Mouse (Mus musculus): ENCODE measurements around the gene Pdss1. TPM values are rescaled to one million over a fixed set of nuclear protein-coding genes. Genes with fewer than 3 reads are reported as not detected.

Pdss1 gene
- polyA plus RNA-seq, 1 experiment from 2014 or later: 26.4 TPM

- no peak for ATAC-seq
- H3K9ac ChIP-seq (replicated peaks; ENCODE audit: low read depth, low read length): no peak overlapping the region
- no peaks in the 10 kb centered on the region for H3K36me3 ChIP-seq (ENCODE audit: control insufficient read depth, insufficient read depth)
- no peak overlapping the region for H3K4me2 ChIP-seq (ENCODE audit: low read length)
- H3K4me3 ChIP-seq (replicated peaks; ENCODE audit: low read length): no peak overlapping the region
- H3K27me3 ChIP-seq (replicated peaks; ENCODE audit: control insufficient read depth, insufficient read depth, low read length): no peaks in the 10 kb centered on the region
- no peak overlapping the region for H3K27ac ChIP-seq (ENCODE audit: low read length)
- H3K4me1 ChIP-seq (replicated peaks; ENCODE audit: control insufficient read depth, insufficient read depth, low read length): no peaks in the 10 kb centered on the region
- no peaks in the 10 kb centered on the region for H3K9me3 ChIP-seq (ENCODE audit: control insufficient read depth, low read length)
- 65% methylated on average over 4 of the region's 4 CpGs for WGBS
Measured at GRCm38 (mm10) chr2:22949956-22950355, 54.6 kb downstream of the Pdss1 start.

- H3K4me1 ChIP-seq (replicated peaks; ENCODE audit: control insufficient read depth, insufficient read depth, low read length): no peaks in the 10 kb centered on the region
- no peak overlapping the region for H3K9ac ChIP-seq (replicated peaks; ENCODE audit: low read depth, low read length)
- no peak overlapping the region for H3K4me3 ChIP-seq (replicated peaks; ENCODE audit: low read length)
- H3K9me3 ChIP-seq (ENCODE audit: control insufficient read depth, low read length): no peaks in the 10 kb centered on the region
- H3K27me3 ChIP-seq (replicated peaks; ENCODE audit: control insufficient read depth, insufficient read depth, low read length): no peaks in the 10 kb centered on the region
- 87% methylated on average over 4 of the region's 4 CpGs for WGBS
- H3K36me3 ChIP-seq (ENCODE audit: control insufficient read depth, insufficient read depth): no peaks in the 10 kb centered on the region
- no peak overlapping the region for H3K27ac ChIP-seq (ENCODE audit: low read length)
- ATAC-seq: no peak
- no peak overlapping the region for H3K4me2 ChIP-seq (ENCODE audit: low read length)
Measured at GRCm38 (mm10) chr2:22954278-22954677, 59.0 kb downstream of the Pdss1 start.

GRCm38 (mm10) chr2:22955914-22956313, 60.6 kb downstream of the Pdss1 start:
- no peak overlapping the region for H3K9ac ChIP-seq (replicated peaks; ENCODE audit: low read depth, low read length)
- no peak overlapping the region for H3K4me3 ChIP-seq (replicated peaks; ENCODE audit: low read length)
- no peaks in the 10 kb centered on the region for H3K36me3 ChIP-seq (ENCODE audit: control insufficient read depth, insufficient read depth)
- H3K27ac ChIP-seq (ENCODE audit: low read length): no peak overlapping the region
- H3K9me3 ChIP-seq (ENCODE audit: control insufficient read depth, low read length): no peaks in the 10 kb centered on the region
- H3K27me3 ChIP-seq (replicated peaks; ENCODE audit: control insufficient read depth, insufficient read depth, low read length): no peaks in the 10 kb centered on the region
- 93% methylated on average over 5 of the region's 5 CpGs for WGBS
- ATAC-seq: no peak
- no peaks in the 10 kb centered on the region for H3K4me1 ChIP-seq (replicated peaks; ENCODE audit: control insufficient read depth, insufficient read depth, low read length)
- no peak overlapping the region for H3K4me2 ChIP-seq (ENCODE audit: low read length)

DNA sequence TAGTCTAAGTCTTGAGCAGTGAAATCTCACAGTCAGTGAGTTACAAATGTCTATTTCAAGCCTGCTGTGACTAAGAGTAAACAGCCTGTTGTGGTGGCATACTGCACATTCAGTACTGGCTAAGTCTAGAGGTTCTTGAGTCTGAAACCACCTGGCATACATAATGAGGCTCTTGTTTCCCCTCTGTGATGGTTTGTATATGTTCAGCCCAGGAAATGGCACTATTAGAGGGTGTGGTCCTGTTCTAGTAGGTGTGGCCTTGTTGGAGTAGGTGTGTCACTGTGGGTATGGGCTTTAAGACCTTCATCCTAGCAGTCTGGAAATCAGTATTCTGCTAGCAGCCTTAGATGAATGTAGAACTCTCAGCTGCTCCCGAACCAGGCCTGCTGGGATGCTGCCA, 62.1 kb downstream of the Pdss1 start:
- no peak overlapping the region for H3K4me2 ChIP-seq (ENCODE audit: low read length)
- no peak for ATAC-seq
- 30% methylated on average over 1 of the region's 1 CpGs for WGBS

GRCm38 (mm10) chr2:22961681-22962080, 66.4 kb downstream of the Pdss1 start:
- no peak overlapping the region for H3K27ac ChIP-seq (ENCODE audit: low read length)
- no peaks in the 10 kb centered on the region for H3K27me3 ChIP-seq (replicated peaks; ENCODE audit: control insufficient read depth, insufficient read depth, low read length)
- H3K9me3 ChIP-seq (ENCODE audit: control insufficient read depth, low read length): no peaks in the 10 kb centered on the region
- H3K9ac ChIP-seq (replicated peaks; ENCODE audit: low read depth, low read length): no peak overlapping the region
- H3K4me2 ChIP-seq (ENCODE audit: low read length): no peak overlapping the region
- WGBS: 100% methylated on average over 2 of the region's 2 CpGs
- no peaks in the 10 kb centered on the region for H3K4me1 ChIP-seq (replicated peaks; ENCODE audit: control insufficient read depth, insufficient read depth, low read length)
- no peak for ATAC-seq
- no peaks in the 10 kb centered on the region; the same call in 1 of the 2 replicates for H3K36me3 ChIP-seq (ENCODE audit: control insufficient read depth, insufficient read depth)
- no peak overlapping the region for H3K4me3 ChIP-seq (replicated peaks; ENCODE audit: low read length)

More for the DNA sequence above, 62.1 kb downstream of the Pdss1 start:
- Histone ChIP-seq H3K36me3 (ENCODE audit: control insufficient read depth, insufficient read depth) (no peaks in the 10 kb centered on the region; the same call in 1 of the 2 replicates), H3K9ac (replicated peaks; ENCODE audit: low read depth, low read length) (no peak overlapping the region), H3K27me3 (replicated peaks; ENCODE audit: control insufficient read depth, insufficient read depth, low read length) (no peaks in the 10 kb centered on the region), H3K4me1 (replicated peaks; ENCODE audit: control insufficient read depth, insufficient read depth, low read length) (no peaks in the 10 kb centered on the region), H3K9me3 (ENCODE audit: control insufficient read depth, low read length) (no peaks in the 10 kb centered on the region), H3K27ac (ENCODE audit: low read length) (no peak overlapping the region), H3K4me3 (replicated peaks; ENCODE audit: low read length) (no peak overlapping the region)

- H3K4me2 ChIP-seq (ENCODE audit: low read length): no peak overlapping the region
- H3K4me1 ChIP-seq (replicated peaks; ENCODE audit: control insufficient read depth, insufficient read depth, low read length): no peaks in the 10 kb centered on the region
- WGBS: 96% methylated on average over 8 of the region's 8 CpGs
- H3K36me3 ChIP-seq (ENCODE audit: control insufficient read depth, insufficient read depth): no peaks in the 10 kb centered on the region; the same call in 1 of the 2 replicates
- H3K27me3 ChIP-seq (replicated peaks; ENCODE audit: control insufficient read depth, insufficient read depth, low read length): no peaks in the 10 kb centered on the region
- no peaks in the 10 kb centered on the region for H3K9me3 ChIP-seq (ENCODE audit: control insufficient read depth, low read length)
- no peak overlapping the region for H3K4me3 ChIP-seq (replicated peaks; ENCODE audit: low read length)
- no peak overlapping the region for H3K9ac ChIP-seq (replicated peaks; ENCODE audit: low read depth, low read length)
- ATAC-seq: no peak
- no peak overlapping the region for H3K27ac ChIP-seq (ENCODE audit: low read length)
Measured at GRCm38 (mm10) chr2:22962242-22962641, 66.9 kb downstream of the Pdss1 start.

DNA sequence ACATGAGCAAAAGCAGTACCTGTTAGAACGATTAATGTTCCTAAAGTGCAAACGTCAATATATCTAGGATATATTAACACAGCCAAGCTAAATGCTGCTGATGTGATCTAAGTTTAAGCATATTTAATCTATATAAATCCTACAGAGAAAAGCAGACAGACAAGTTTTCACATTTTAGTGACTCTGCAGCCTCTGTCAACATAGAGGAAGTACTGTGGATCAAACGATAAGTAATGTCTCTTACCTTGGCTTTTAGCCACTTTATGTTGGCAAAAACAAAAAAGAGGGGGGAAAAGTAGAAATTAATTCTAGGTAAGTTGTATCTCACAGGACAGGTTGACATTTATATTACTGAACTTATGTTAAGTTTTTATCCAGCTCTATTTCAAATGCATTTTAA, 67.6 kb downstream of the Pdss1 start:
- Histone ChIP-seq H3K4me2 (ENCODE audit: low read length) (no peak overlapping the region), H3K36me3 (ENCODE audit: control insufficient read depth, insufficient read depth) (no peaks in the 10 kb centered on the region; the same call in 1 of the 2 replicates), H3K9ac (replicated peaks; ENCODE audit: low read depth, low read length) (no peak overlapping the region), H3K4me3 (replicated peaks; ENCODE audit: low read length) (no peak overlapping the region), H3K27ac (ENCODE audit: low read length) (no peak overlapping the region), H3K27me3 (replicated peaks; ENCODE audit: control insufficient read depth, insufficient read depth, low read length) (no peaks in the 10 kb centered on the region), H3K4me1 (replicated peaks; ENCODE audit: control insufficient read depth, insufficient read depth, low read length) (no peaks in the 10 kb centered on the region), H3K9me3 (ENCODE audit: control insufficient read depth, low read length) (no peaks in the 10 kb centered on the region)
- ATAC-seq: no peak
- WGBS: 89% methylated on average over 3 of the region's 3 CpGs

- H3K4me1 ChIP-seq (replicated peaks; ENCODE audit: control insufficient read depth, insufficient read depth, low read length): no peaks in the 10 kb centered on the region
- WGBS: 79% methylated on average over 3 of the region's 3 CpGs
- no peak overlapping the region for H3K4me3 ChIP-seq (replicated peaks; ENCODE audit: low read length)
- no peak overlapping the region for H3K27ac ChIP-seq (ENCODE audit: low read length)
- H3K9me3 ChIP-seq (ENCODE audit: control insufficient read depth, low read length): no peaks in the 10 kb centered on the region
- H3K4me2 ChIP-seq (ENCODE audit: low read length): no peak overlapping the region
- no peak for ATAC-seq
- H3K36me3 ChIP-seq (ENCODE audit: control insufficient read depth, insufficient read depth): no peaks in the 10 kb centered on the region
- H3K9ac ChIP-seq (replicated peaks; ENCODE audit: low read depth, low read length): no peak overlapping the region
- H3K27me3 ChIP-seq (replicated peaks; ENCODE audit: control insufficient read depth, insufficient read depth, low read length): no peaks in the 10 kb centered on the region
Measured at GRCm38 (mm10) chr2:22977387-22977973, 82.2 kb downstream of the Pdss1 start.

DNA sequence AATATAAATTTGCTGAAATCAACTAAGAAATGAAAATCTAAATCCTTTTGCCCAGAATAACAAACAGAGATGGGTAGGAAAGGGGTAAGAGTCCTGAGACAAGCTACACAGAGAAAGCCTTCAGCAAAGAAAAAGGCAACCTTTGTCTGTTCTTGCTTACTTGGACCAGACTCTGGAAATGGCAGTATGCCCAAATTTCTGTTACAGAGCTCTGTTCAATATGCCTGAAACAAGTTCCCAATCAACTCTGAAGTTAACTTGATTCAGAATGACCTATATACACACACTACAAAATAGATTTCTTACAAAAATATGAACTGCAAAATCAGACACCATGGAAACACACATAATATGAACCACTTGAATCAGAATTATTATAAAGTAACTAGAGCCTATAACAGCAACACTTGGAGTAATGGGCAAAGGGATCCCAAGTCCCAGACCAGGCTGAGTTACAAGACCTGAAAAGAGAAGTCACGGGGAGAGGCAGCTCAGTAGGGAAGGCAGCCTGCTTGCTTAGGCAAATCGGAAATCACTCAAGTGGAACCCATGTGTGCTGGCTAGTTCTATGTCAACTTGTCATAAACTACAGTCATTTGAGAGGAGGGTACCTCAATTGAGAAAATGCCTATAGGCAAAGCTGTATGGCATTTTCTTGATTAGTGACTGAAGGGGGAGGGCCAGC, 90.8 kb downstream of the Pdss1 start:
- no peak overlapping the region for H3K4me3 ChIP-seq (replicated peaks; ENCODE audit: low read length)
- ATAC-seq: peak; percentile 64
- WGBS: 50% methylated on average over 2 of the region's 2 CpGs
- H3K4me2 ChIP-seq (ENCODE audit: low read length): no peak overlapping the region
- H3K27ac ChIP-seq (ENCODE audit: low read length): no peak overlapping the region
- no peaks in the 10 kb centered on the region for H3K9me3 ChIP-seq (ENCODE audit: control insufficient read depth, low read length)
- H3K36me3 ChIP-seq (ENCODE audit: control insufficient read depth, insufficient read depth): no peaks in the 10 kb centered on the region
- H3K27me3 ChIP-seq (replicated peaks; ENCODE audit: control insufficient read depth, insufficient read depth, low read length): no peaks in the 10 kb centered on the region
- no peak overlapping the region for H3K9ac ChIP-seq (replicated peaks; ENCODE audit: low read depth, low read length)
- peaks cover 7% of the 10 kb centered on the region for H3K4me1 ChIP-seq (replicated peaks; ENCODE audit: control insufficient read depth, insufficient read depth, low read length)
